In genomic region chr7:141460391-141461113, GRCm38 (mm10) we compare ENCODE assay signal across 8 mouse cellular contexts. TPM values are rescaled to one million over a fixed set of nuclear protein-coding genes. Genes with fewer than 3 reads are reported as not detected.
DNase-seq lines count a peak whose midpoint lies in the region; ATAC-seq and TF ChIP-seq lines count a peak whose summit lies in the region.

Gene Cracr2b (plus strand): TSS chr7:141461094.

- ATAC-seq in kidney, embryonic 14.5 days (ENCODE audit: low FRiP score, low TSS enrichment), result no peak
- no peak for ATAC-seq in heart, embryonic 14.5 days (ENCODE audit: insufficient number of reproducible peaks, insufficient read depth, low FRiP score, low read depth)
- ATAC-seq in liver, embryonic 12.5 days, result no peak
- no peak for ATAC-seq in neural tube, embryonic 13.5 days (ENCODE audit: low read depth)
- ATAC-seq in erythroid progenitor cell, adult 5-6 weeks (replicated peaks; ENCODE audit: low FRiP score, poor library complexity, severe bottlenecking), result no peak

- peaks cover 33% of the 10 kb centered on the region for H3K4me1 ChIP-seq in kidney, embryonic 14.5 days (ENCODE audit: control insufficient read depth, insufficient read depth, low read length)
- no peaks in the 10 kb centered on the region; the same call in 1 of the 2 replicates for H3K4me1 ChIP-seq in cortical plate, adult 2 months (ENCODE audit: control insufficient read depth, insufficient read depth, low read length)
- H3K4me1 ChIP-seq in heart, embryonic 14.5 days (ENCODE audit: control insufficient read depth in 2 of 2, insufficient read depth in 2 of 2, low read length in 2 of 2), result peaks cover 21 to 42% of the 10 kb centered on the region in 2 experiments; a peak in 3 of 4 replicates
- H3K4me1 ChIP-seq in liver, embryonic 12.5 days, result peaks cover 49% of the 10 kb centered on the region
- H3K4me1 ChIP-seq in neural tube, embryonic 13.5 days (replicated peaks), result peaks cover 30% of the 10 kb centered on the region

- H3K9me3 ChIP-seq in kidney, embryonic 14.5 days (ENCODE audit: control insufficient read depth, low read length), result no peaks in the 10 kb centered on the region
- no peaks in the 10 kb centered on the region for H3K9me3 ChIP-seq in heart, embryonic 14.5 days (ENCODE audit: control insufficient read depth, low read length)
- no peaks in the 10 kb centered on the region for H3K9me3 ChIP-seq in liver, embryonic 12.5 days (replicated peaks)
- H3K9me3 ChIP-seq in neural tube, embryonic 13.5 days, result no peaks in the 10 kb centered on the region

- WGBS in kidney, embryonic 14.5 days, result 70% methylated on average over 15 of the region's 15 CpGs
- WGBS in heart, embryonic 14.5 days, result 73% methylated on average over 15 of the region's 15 CpGs
- WGBS in liver, embryonic 12.5 days (ENCODE audit: insufficient replicate concordance), result 55% methylated on average over 15 of the region's 15 CpGs
- 74% methylated on average over 15 of the region's 15 CpGs for WGBS in neural tube, embryonic 13.5 days

- peak within 1 kb of the TSS; percentile 91 for H3K4me2 ChIP-seq in kidney, embryonic 14.5 days (replicated peaks; ENCODE audit: low read depth, low read length)
- H3K4me2 ChIP-seq in heart, embryonic 14.5 days (ENCODE audit: low read length), result peak within 1 kb of the TSS; percentile 97
- peak within 1 kb of the TSS; percentile 75 for H3K4me2 ChIP-seq in liver, embryonic 12.5 days
- peak within 1 kb of the TSS; percentile 59 for H3K4me2 ChIP-seq in neural tube, embryonic 13.5 days

- DNase-seq in kidney, adult 9 months, result no peak
- no peak for DNase-seq in layer of hippocampus, adult 18-20 months (ENCODE audit: low spot score in 2 of 2)

- no peaks in the 10 kb centered on the region; the same call in 1 of the 2 replicates for H3K36me3 ChIP-seq in kidney, embryonic 14.5 days (ENCODE audit: control insufficient read depth, insufficient read depth, low read length)
- peaks cover 25% of the 10 kb centered on the region for H3K36me3 ChIP-seq in heart, embryonic 14.5 days (ENCODE audit: control insufficient read depth, insufficient read depth, low read length)
- H3K36me3 ChIP-seq in liver, embryonic 12.5 days, result 0 out of 2 replicates have a peak, but pooled peaks cover 15% of the 10 kb centered on the region
- peaks cover 19% of the 10 kb centered on the region for H3K36me3 ChIP-seq in neural tube, embryonic 13.5 days

- H3K9ac ChIP-seq in kidney, embryonic 14.5 days (ENCODE audit: low read depth, low read length), result peak within 1 kb of the TSS; percentile 65
- peak within 1 kb of the TSS; percentile 77 for H3K9ac ChIP-seq in heart, embryonic 14.5 days (ENCODE audit: low read length)
- peak within 1 kb of the TSS; percentile 55 for H3K9ac ChIP-seq in liver, embryonic 12.5 days
- H3K9ac ChIP-seq in neural tube, embryonic 13.5 days, result peak within 1 kb of the TSS; percentile 66

- peak within 1 kb of the TSS; percentile 50 for H3K4me3 ChIP-seq in kidney, embryonic 14.5 days (ENCODE audit: low read length)
- 0 out of 2 replicates have a peak within 1 kb of the TSS, but pooled peaks have one; percentile 14 for H3K4me3 ChIP-seq in cortical plate, adult 2 months (ENCODE audit: insufficient read depth, low read length)
- H3K4me3 ChIP-seq in heart, embryonic 14.5 days (ENCODE audit: control insufficient read depth in 1 of 2, insufficient read depth in 1 of 2, low read depth in 1 of 2, low read length in 2 of 2), result peak within 1 kb of the TSS; percentile 57 to 61
- peak within 1 kb of the TSS; percentile 53 for H3K4me3 ChIP-seq in liver, embryonic 12.5 days
- H3K4me3 ChIP-seq in neural tube, embryonic 13.5 days, result peak within 1 kb of the TSS; percentile 39

- H3K27ac ChIP-seq in kidney, embryonic 14.5 days (ENCODE audit: low read depth, low read length), result no peak within 1 kb of the TSS
- H3K27ac ChIP-seq in cortical plate, adult 2 months (ENCODE audit: insufficient read depth, low read length), result peak within 1 kb of the TSS; percentile 15; the same call in 1 of the 2 replicates
- peak within 1 kb of the TSS in 1 of 2 experiments; percentile 44; a peak in 2 of 4 replicates for H3K27ac ChIP-seq in heart, embryonic 14.5 days (replicated peaks in 1 of 2; ENCODE audit: control insufficient read depth in 1 of 2, insufficient read depth in 1 of 2, low read depth in 2 of 2, low read length in 2 of 2)
- H3K27ac ChIP-seq in liver, embryonic 12.5 days, result no peak within 1 kb of the TSS
- H3K27ac ChIP-seq in neural tube, embryonic 13.5 days (replicated peaks), result no peak within 1 kb of the TSS

- no peak for TF ChIP-seq CTCF in cortical plate, adult 2 months (IDR thresholded peaks at IDR 0.05; ENCODE audit: extremely low read depth, insufficient read depth, low read length)

- no peak for TF ChIP-seq POLR2A in cortical plate, adult 2 months (IDR thresholded peaks at IDR 0.05; ENCODE audit: extremely low read depth, insufficient read depth, low read length)

- peaks cover 46% of the 10 kb centered on the region for H3K27me3 ChIP-seq in kidney, embryonic 14.5 days (ENCODE audit: control insufficient read depth, insufficient read depth, low read length)
- H3K27me3 ChIP-seq in heart, embryonic 14.5 days (ENCODE audit: control insufficient read depth, insufficient read depth, low read length), result peaks cover 30% of the 10 kb centered on the region
- H3K27me3 ChIP-seq in liver, embryonic 12.5 days (replicated peaks), result peaks cover 64% of the 10 kb centered on the region
- H3K27me3 ChIP-seq in neural tube, embryonic 13.5 days, result peaks cover 71% of the 10 kb centered on the region

RNA-seq across cellular contexts. Expression of gene Cracr2b, which starts in this region (rescaled TPM):
- 13.1 and 13.4 TPM in 2 replicates for polyA plus RNA-seq in kidney, embryonic 14.5 days (2014; fragmentation: Nextera tagmentation; extraction: Ambion mirVana)
- 4.8 and 7.4 TPM in 2 replicates for polyA plus RNA-seq in cortical plate, adult 2 months (2012; rRNA removed)
- polyA plus RNA-seq in heart, embryonic 14.5 days (2014; fragmentation: Nextera tagmentation; extraction: Ambion mirVana), result 20.4 and 25.6 TPM in 2 replicates
- polyA plus RNA-seq in liver, embryonic 12.5 days (2016; fragmentation: Nextera tagmentation; extraction: Ambion mirVana), result 3.7 and 5.8 TPM in 2 replicates
- polyA plus RNA-seq in neural tube, embryonic 13.5 days (2015; fragmentation: Nextera tagmentation; extraction: Ambion mirVana), result 5.3 and 9.8 TPM in 2 replicates
- total RNA-seq in erythroid progenitor cell, adult 5-6 weeks (2015; ENCODE audit: low replicate concordance), result not detected in 2 replicates
- total RNA-seq in erythroid progenitor cell, adult 5-6 weeks (2017; ENCODE audit: low replicate concordance), result 3.3 TPM in 1 of 2 replicates, not detected in the other
- 1 to 10 TPM; 3.3 TPM for total RNA-seq in layer of hippocampus, adult 18-20 months (2021)
